Mouse (Mus musculus) hindbrain, embryonic 13.5 days (tissue): ENCODE measurements at regions not wholly inside any gene's neighbourhood (a gene's known extent, or its start where the extent isn't known, plus 50 kb on each side); places are given as distances from the start of the nearest gene placed in this dataset.

ENCODE experiments used
- ATAC-seq: fragments of 200-750 bp; cut with Nextera tagmentation; 2 replicates; pipeline ENCODE4 v1.8.0; 2017; ENCODE audit warnings: moderate TSS enrichment; ENCODE audit not compliant: low FRiP score
- H3K27ac ChIP-seq: fragments of 300-500 bp; sonication (generic); 2 replicates; pipeline ENCODE4 v1.5.1; 2015; ENCODE audit warnings: inconsistent platforms, mild to moderate bottlenecking, moderate library complexity
- H3K27me3 ChIP-seq: fragments of 300-500 bp; sonication (generic); 2 replicates; pipeline ENCODE4 v1.6.1; 2015; ENCODE audit warnings: mild to moderate bottlenecking, inconsistent platforms
- H3K36me3 ChIP-seq: fragments of 300-500 bp; sonication (generic); 2 replicates; pipeline ENCODE4 v1.6.1; 2015; ENCODE audit warnings: mild to moderate bottlenecking, inconsistent platforms
- H3K4me1 ChIP-seq: fragments of 300-500 bp; sonication (generic); replicated peaks from 2 replicates; pipeline ENCODE4 v1.6.1; 2015; ENCODE audit warnings: inconsistent platforms
- H3K4me2 ChIP-seq: fragments of 300-500 bp; sonication (generic); 2 replicates; pipeline ENCODE4 v1.6.1; 2015; ENCODE audit warnings: inconsistent platforms, mild to moderate bottlenecking, moderate library complexity
- H3K4me3 ChIP-seq: fragments of 300-500 bp; sonication (generic); 2 replicates; pipeline ENCODE4 v1.5.1; 2015; ENCODE audit warnings: mild to moderate bottlenecking, inconsistent platforms
- H3K9ac ChIP-seq: fragments of 300-500 bp; sonication (generic); 2 replicates; pipeline ENCODE4 v1.6.1; 2015; ENCODE audit warnings: mild to moderate bottlenecking, inconsistent platforms
- H3K9me3 ChIP-seq: fragments of 300-500 bp; sonication (generic); 2 replicates; pipeline ENCODE4 v1.6.1; 2016; ENCODE audit warnings: inconsistent platforms
- WGBS: fragments of 180-500 bp; shearing (Covaris S2); methylation state at CpG from one replicate; pipeline ENCODE4 v1.1.7; 2015; 5-methylcytosine and 5-hydroxymethylcytosine counted together

DNA sequence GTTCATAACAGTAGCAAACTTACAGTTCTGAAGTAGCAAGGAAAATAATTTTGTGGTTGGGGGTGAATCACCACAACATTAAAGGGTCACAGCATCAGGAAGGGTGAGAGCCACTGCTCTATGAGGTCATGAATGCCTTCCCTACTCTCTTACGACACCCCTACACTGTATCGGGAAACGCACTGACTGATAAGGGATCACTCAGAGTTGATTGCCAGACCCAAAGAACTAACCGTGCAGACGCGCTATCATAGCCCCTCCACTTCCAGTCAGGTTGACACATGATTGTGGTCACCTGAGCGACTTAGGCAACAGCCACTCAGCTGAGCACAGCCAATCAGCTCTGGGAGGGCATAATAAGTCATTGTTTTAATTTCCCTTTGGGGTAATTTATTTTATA is 220.7 kb upstream of the Hes1 start:
- WGBS = 87% methylated on average over 7 of the region's 7 CpGs
- Histone ChIP-seq H3K27ac (no peak overlapping the region), H3K9ac (no peak overlapping the region), H3K4me1 (peaks cover 18% of the 10 kb centered on the region), H3K36me3 (no peaks in the 10 kb centered on the region), H3K4me3 (no peak overlapping the region), H3K9me3 (no peaks in the 10 kb centered on the region), H3K4me2 (no peak overlapping the region), H3K27me3 (peaks cover 78% of the 10 kb centered on the region)
- ATAC-seq = no peak

DNA sequence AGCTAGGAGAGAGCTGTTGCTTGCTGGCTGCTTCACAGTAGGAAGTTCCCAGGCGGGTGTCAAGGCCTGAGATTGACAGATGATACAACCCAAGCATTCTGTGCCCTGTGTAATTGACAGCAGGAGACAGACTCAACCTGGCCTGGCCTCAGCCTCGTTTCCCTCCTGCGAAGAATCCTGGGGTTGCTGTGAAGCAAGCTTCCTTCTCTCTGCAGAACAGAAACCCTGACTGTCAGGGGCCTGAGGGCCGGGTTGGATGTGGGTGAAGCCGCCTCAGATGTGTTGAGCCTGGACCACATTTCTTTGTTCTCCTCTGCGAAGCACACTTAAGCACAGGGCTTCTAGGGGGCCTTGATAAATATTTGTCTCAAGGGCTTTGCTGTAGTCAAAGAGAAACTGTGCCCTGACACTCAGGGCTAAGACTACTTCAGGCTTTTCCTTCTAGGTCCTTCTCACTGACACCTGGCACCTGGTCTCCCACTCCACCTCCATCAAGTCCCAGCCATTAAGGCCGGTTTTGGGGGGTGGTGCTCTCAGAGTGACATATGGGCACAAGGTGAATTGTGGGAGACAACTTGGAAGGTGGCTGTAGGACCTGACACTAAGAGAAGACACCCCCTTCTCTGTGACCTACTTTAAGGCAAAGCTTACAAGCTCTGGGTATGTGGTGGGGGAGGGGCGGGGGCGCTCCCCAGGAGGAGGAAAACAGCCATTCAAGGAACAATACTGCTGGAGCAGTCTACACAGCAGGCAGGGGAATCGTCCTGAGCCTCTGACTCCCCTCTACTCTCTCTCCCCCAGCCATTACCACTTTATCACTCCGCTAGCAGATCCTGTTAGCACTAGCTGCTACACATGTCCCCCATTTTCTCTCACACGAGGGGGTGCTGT is 219.2 kb upstream of the Hes1 start:
- Histone ChIP-seq H3K4me3 (no peak overlapping the region), H3K36me3 (no peaks in the 10 kb centered on the region), H3K9me3 (no peaks in the 10 kb centered on the region), H3K4me2 (no peak overlapping the region), H3K4me1 (peaks cover 8% of the 10 kb centered on the region; the same call in 1 of the 2 replicates), H3K9ac (no peak overlapping the region), H3K27ac (no peak overlapping the region), H3K27me3 (peaks cover 74% of the 10 kb centered on the region)
- ATAC-seq = no peak
- WGBS = 27% methylated on average over 10 of the region's 12 CpGs

GRCm38 (mm10) chr16:29845597-29845986 is 218.6 kb upstream of the Hes1 start:
- no peak overlapping the region for H3K4me3 ChIP-seq
- no peak overlapping the region for H3K9ac ChIP-seq
- no peak overlapping the region for H3K4me2 ChIP-seq
- no peak for ATAC-seq
- peaks cover 70% of the 10 kb centered on the region for H3K27me3 ChIP-seq
- H3K27ac ChIP-seq = no peak overlapping the region
- no peaks in the 10 kb centered on the region for H3K36me3 ChIP-seq
- 50% methylated on average over 8 of the region's 8 CpGs for WGBS
- H3K4me1 ChIP-seq = peaks cover 8% of the 10 kb centered on the region; the same call in 1 of the 2 replicates
- no peaks in the 10 kb centered on the region for H3K9me3 ChIP-seq

GRCm38 (mm10) chr16:29847059-29847458 is 217.1 kb upstream of the Hes1 start:
- no peak overlapping the region for H3K27ac ChIP-seq
- no peaks in the 10 kb centered on the region for H3K9me3 ChIP-seq
- H3K4me2 ChIP-seq = no peak overlapping the region
- H3K9ac ChIP-seq = no peak overlapping the region
- 41% methylated on average over 1 of the region's 1 CpGs for WGBS
- H3K4me1 ChIP-seq = peaks cover 8% of the 10 kb centered on the region; the same call in 1 of the 2 replicates
- H3K27me3 ChIP-seq = peaks cover 63% of the 10 kb centered on the region
- ATAC-seq = no peak
- no peak overlapping the region for H3K4me3 ChIP-seq
- H3K36me3 ChIP-seq = no peaks in the 10 kb centered on the region

DNA sequence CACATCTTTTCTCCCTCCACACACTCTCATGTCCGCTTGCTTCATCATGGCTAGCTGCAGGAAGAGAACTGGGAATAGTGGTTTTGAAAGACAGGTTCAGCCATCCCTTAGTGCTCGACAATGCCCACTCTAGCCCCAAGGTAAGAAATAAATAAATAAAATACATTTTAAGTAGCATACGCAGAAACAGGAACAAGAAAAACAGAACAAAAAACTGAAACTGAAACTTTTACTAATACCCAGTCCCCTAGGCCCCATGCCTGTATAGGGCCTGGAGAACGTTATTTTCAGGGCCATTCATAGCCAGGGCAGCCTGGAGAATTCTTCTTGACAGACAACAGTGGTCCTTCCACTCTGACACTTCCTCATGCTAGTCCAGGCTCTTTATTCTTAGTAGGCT is 216.4 kb upstream of the Hes1 start:
- H3K4me2 ChIP-seq = no peak overlapping the region
- H3K27me3 ChIP-seq = peaks cover 57% of the 10 kb centered on the region
- no peaks in the 10 kb centered on the region for H3K9me3 ChIP-seq
- 88% methylated on average over 4 of the region's 4 CpGs for WGBS
- H3K4me3 ChIP-seq = no peak overlapping the region
- peaks cover 8% of the 10 kb centered on the region; the same call in 1 of the 2 replicates for H3K4me1 ChIP-seq
- H3K27ac ChIP-seq = no peak overlapping the region
- no peak overlapping the region for H3K9ac ChIP-seq
- no peaks in the 10 kb centered on the region for H3K36me3 ChIP-seq
- ATAC-seq = no peak

DNA sequence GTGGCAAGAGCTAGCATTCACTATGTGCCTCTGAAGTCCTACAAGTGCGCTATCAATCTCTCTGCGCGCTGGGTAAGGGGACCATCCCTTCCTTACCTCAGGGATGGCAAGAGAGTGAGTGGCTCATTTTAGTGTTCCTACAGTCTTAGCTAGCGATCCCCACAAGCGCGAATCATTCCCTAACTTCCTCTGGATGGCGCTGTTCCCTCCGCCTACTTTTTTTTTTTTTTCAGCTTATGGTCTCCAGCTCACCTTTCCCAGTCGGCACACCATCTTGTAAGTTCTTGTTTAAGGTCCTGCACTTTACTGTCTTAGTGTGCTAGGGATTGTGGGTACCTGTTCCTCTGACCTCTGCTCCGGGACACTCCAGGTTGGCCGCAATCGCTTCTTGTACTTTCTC is 215.7 kb upstream of the Hes1 start:
- no peak overlapping the region for H3K27ac ChIP-seq
- H3K4me2 ChIP-seq = no peak overlapping the region
- no peaks in the 10 kb centered on the region for H3K36me3 ChIP-seq
- no peak overlapping the region for H3K4me3 ChIP-seq
- peaks cover 8% of the 10 kb centered on the region; the same call in 1 of the 2 replicates for H3K4me1 ChIP-seq
- no peaks in the 10 kb centered on the region for H3K9me3 ChIP-seq
- ATAC-seq = no peak
- peaks cover 57% of the 10 kb centered on the region for H3K27me3 ChIP-seq
- H3K9ac ChIP-seq = no peak overlapping the region
- 86% methylated on average over 12 of the region's 12 CpGs for WGBS

GRCm38 (mm10) chr16:29849511-29849910 is 214.7 kb upstream of the Hes1 start:
- H3K9me3 ChIP-seq = no peaks in the 10 kb centered on the region
- 75% methylated on average over 7 of the region's 7 CpGs for WGBS

GRCm38 (mm10) chr16:29850616-29851015 is 213.6 kb upstream of the Hes1 start:
- WGBS = 43% methylated on average over 3 of the region's 3 CpGs
- Histone ChIP-seq H3K27me3 (peaks cover 37% of the 10 kb centered on the region), H3K36me3 (no peaks in the 10 kb centered on the region), H3K4me1 (no peaks in the 10 kb centered on the region), H3K9ac (no peak overlapping the region), H3K4me3 (no peak overlapping the region), H3K9me3 (no peaks in the 10 kb centered on the region), H3K4me2 (no peak overlapping the region), H3K27ac (no peak overlapping the region)
- ATAC-seq = no peak

More at GRCm38 (mm10) chr16:29849511-29849910, 214.7 kb upstream of the Hes1 start:
- Histone ChIP-seq H3K4me1 (peaks cover 8% of the 10 kb centered on the region; the same call in 1 of the 2 replicates), H3K4me3 (no peak overlapping the region), H3K9ac (no peak overlapping the region), H3K27ac (no peak overlapping the region), H3K36me3 (no peaks in the 10 kb centered on the region), H3K27me3 (peaks cover 47% of the 10 kb centered on the region), H3K4me2 (no peak overlapping the region)
- ATAC-seq = no peak

DNA sequence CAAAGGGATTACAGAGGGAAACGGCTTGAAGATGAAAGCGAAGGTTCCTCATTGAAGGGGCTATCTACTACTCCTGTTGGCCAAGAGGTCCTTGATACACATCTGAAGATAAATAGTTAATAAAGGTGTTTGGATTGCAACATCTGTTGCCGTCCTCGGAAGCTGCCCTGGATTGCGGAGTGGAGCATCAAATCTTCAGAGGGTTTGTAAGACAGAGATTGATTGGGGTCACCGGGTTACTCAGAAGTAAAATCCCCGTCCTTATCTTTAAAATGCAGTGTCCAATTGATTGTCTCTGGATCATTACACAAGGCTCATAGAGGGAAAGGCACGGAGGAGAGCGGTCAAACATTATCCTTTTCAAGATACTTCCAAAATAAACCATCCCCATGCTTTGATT is 212.4 kb upstream of the Hes1 start:
- H3K9ac ChIP-seq = no peak overlapping the region
- no peak for ATAC-seq
- 24% methylated on average over 9 of the region's 9 CpGs for WGBS
- no peak overlapping the region for H3K4me2 ChIP-seq
- no peak overlapping the region for H3K4me3 ChIP-seq
- H3K36me3 ChIP-seq = no peaks in the 10 kb centered on the region
- H3K9me3 ChIP-seq = no peaks in the 10 kb centered on the region
- H3K27me3 ChIP-seq = peaks cover 37% of the 10 kb centered on the region
- no peak overlapping the region for H3K27ac ChIP-seq
- no peaks in the 10 kb centered on the region for H3K4me1 ChIP-seq

DNA sequence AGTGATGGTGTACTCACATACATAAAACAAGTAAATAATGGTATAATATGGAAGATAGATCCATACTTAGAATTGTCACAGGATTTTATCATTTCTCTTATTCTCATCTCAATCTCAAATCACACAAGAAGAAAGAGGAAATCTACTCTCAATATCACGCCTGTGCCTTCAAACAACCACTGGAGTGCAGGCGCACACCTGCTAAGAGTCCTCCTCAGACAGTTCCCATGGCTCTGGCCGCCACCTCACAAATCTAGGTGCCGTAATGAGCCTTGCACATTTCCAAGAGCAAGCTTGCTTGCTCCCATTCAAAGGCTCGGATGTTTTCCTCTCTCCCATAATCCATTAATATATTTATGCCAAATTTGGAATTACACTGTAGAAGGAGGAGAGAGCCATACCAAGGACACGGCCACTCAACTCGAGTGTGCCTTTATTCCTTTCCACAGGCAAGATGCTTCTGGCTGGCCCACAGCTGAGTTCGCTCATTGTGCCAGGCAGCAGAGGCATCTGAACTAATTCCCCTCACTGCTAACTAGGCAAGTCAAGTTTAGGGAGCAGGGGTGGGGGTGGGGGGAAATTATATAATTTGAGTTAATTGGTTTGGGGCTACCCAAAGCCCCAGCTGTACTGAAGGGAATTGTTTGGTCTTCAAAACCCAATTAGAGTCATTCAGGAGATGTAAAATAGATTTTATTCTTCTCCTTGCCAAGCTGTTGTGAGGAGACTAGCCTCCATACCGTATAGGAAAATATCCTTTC is 209.2 kb upstream of the Hes1 start:
- H3K9ac ChIP-seq = no peak overlapping the region
- H3K27me3 ChIP-seq = peaks cover 34% of the 10 kb centered on the region
- H3K4me3 ChIP-seq = no peak overlapping the region
- no peaks in the 10 kb centered on the region for H3K9me3 ChIP-seq
- 88% methylated on average over 9 of the region's 9 CpGs for WGBS
- peaks cover 2% of the 10 kb centered on the region; the same call in 1 of the 2 replicates for H3K4me1 ChIP-seq
- H3K27ac ChIP-seq = no peak overlapping the region
- H3K4me2 ChIP-seq = no peak overlapping the region
- H3K36me3 ChIP-seq = no peaks in the 10 kb centered on the region
- ATAC-seq = no peak

DNA sequence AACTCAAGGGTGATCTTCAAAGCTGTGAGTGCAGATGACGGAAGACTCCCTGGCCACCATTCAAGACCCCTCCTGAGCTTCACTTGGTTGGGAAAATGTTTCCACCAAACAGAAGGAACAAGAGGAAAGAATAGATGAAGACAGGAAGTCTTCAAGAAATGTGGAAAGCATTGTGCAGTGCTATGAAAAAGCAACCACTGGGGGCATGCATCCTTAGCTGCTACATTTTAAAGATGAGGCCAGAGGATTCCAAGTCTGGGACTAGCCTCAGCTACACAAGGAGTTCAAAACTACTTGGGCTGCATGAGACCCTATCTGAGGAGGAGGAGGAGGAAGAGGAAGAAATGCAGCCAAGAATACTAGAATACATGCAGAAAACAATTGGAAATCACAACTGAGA is 207.6 kb upstream of the Hes1 start:
- Histone ChIP-seq H3K36me3 (no peaks in the 10 kb centered on the region), H3K27ac (no peak overlapping the region), H3K9me3 (no peaks in the 10 kb centered on the region), H3K27me3 (peaks cover 42% of the 10 kb centered on the region), H3K4me2 (no peak overlapping the region), H3K9ac (no peak overlapping the region), H3K4me3 (no peak overlapping the region), H3K4me1 (peaks cover 10% of the 10 kb centered on the region; the same call in 1 of the 2 replicates)
- 95% methylated on average over 1 of the region's 1 CpGs for WGBS
- ATAC-seq = no peak

- Histone ChIP-seq H3K4me3 (no peak overlapping the region), H3K4me2 (no peak overlapping the region), H3K9ac (no peak overlapping the region), H3K9me3 (no peaks in the 10 kb centered on the region), H3K4me1 (peaks cover 10% of the 10 kb centered on the region; the same call in 1 of the 2 replicates), H3K36me3 (no peaks in the 10 kb centered on the region), H3K27me3 (peaks cover 40% of the 10 kb centered on the region), H3K27ac (no peak overlapping the region)
- ATAC-seq = no peak
- WGBS = 82% methylated on average over 5 of the region's 5 CpGs
These were observed 205.5 kb upstream of the Hes1 start for GRCm38 (mm10) chr16:29858645-29859044.
